Mouse (Mus musculus) neutrophil, adult 83 days (primary cell): ENCODE data around the gene Tesmin. TPM values are rescaled to one million over a fixed set of nuclear protein-coding genes. Genes with fewer than 3 reads are reported as not detected.

ENCODE experiments used
- total RNA-seq, 2 experiments: library from RNA; stranded (reverse); gene quantifications; one replicate each; pipeline ENCODE4 v1.2.4; 2023

The Tesmin gene
- 1 to 10 TPM; 1.9 to 2.4 TPM for total RNA-seq

GRCm38 (mm10) chr19:3388629-3389057 lies at the start of gene Tesmin:
Gene Tesmin, plus strand, starts transcription at chr19:3388857.

GRCm38 (mm10) chr19:3414268-3414733 lies 25.6 kb downstream of the Tesmin start, which contains the start of gene Gal:
Gene Gal, minus strand, starts transcription at chr19:3414544.

Other genes starting within 250 kb of the Tesmin start
- gene Mrpl21, start 106.0 kb upstream of the Tesmin start, total RNA-seq, result 10 to 100 TPM; 25.3 to 28.2 TPM
- gene Ighmbp2, start 105.8 kb upstream of the Tesmin start, total RNA-seq, result 1 to 10 TPM; 5.0 to 6.0 TPM
- gene Cpt1a, start 66.5 kb upstream of the Tesmin start, total RNA-seq, result 10 to 100 TPM; 91.1 to 91.6 TPM
- gene Gal, start 25.7 kb downstream of the Tesmin start, total RNA-seq, result 1 to 10 TPM in 1 of 2 experiments, not detected in 1; 1.8 TPM
- gene Ppp6r3, start 186.9 kb downstream of the Tesmin start, total RNA-seq, result 100 to 1,000 TPM; 105 to 115 TPM